Mouse (Mus musculus) ES-Bruce4 (cell line): Measurements from ENCODE around the gene Zkscan16.

Experiments used
- CTCF ChIP-seq: IDR thresholded peaks from one replicate; pipeline ENCODE4 v1.8.1; 2011; ENCODE audit warnings: low read depth, low read length
- EP300 ChIP-seq: IDR thresholded peaks from 2 replicates; pipeline ENCODE4 v1.6.1; 2011; ENCODE audit warnings: low read depth, low read length; ENCODE audit not compliant: insufficient read depth
- POLR2A ChIP-seq: IDR thresholded peaks from one replicate; pipeline ENCODE4 v1.8.1; 2011; ENCODE audit warnings: low read length; ENCODE audit not compliant: insufficient read depth

- TF ChIP-seq POLR2A (no peak), CTCF (no peak), EP300 (no peak)
Observed at GRCm38 (mm10) chr4:58925664-58926063, 17.8 kb upstream of the Zkscan16 start.
